Mouse (Mus musculus) kidney, postnatal 0 days (tissue): ENCODE data around the gene Bysl. TPM values are rescaled to one million over a fixed set of nuclear protein-coding genes. Genes with fewer than 3 reads are reported as not detected.

ENCODE experiments used
- ATAC-seq: fragments of 200-750 bp; cut with Nextera tagmentation; replicated peaks from 2 replicates; pipeline ENCODE4 v1.8.0; 2017; ENCODE audit warnings: low read depth, moderate number of reproducible peaks, moderate TSS enrichment, moderate library complexity; ENCODE audit not compliant: low FRiP score
- DNase-seq: peaks from one replicate; pipeline ENCODE4 v3.0.0-alpha.2; 2016; ENCODE audit warnings: low spot score
- H3K27ac ChIP-seq: fragments of 300-500 bp; sonication (generic); 2 replicates; pipeline ENCODE4 v1.5.1; 2014; ENCODE audit warnings: mild to moderate bottlenecking
- H3K27me3 ChIP-seq: fragments of 300-500 bp; sonication (generic); 2 replicates; pipeline ENCODE4 v1.6.1; 2014; ENCODE audit warnings: low read length, mixed read lengths; ENCODE audit not compliant: insufficient read depth
- H3K36me3 ChIP-seq: fragments of 300-500 bp; sonication (generic); 2 replicates; pipeline ENCODE4 v1.6.1; 2014; ENCODE audit warnings: low read length, mixed read lengths; ENCODE audit not compliant: insufficient read depth
- H3K4me1 ChIP-seq: fragments of 300-500 bp; sonication (generic); replicated peaks from 2 replicates; pipeline ENCODE4 v1.6.1; 2014; ENCODE audit warnings: antibody characterized with exemption, low read length, mixed read lengths; ENCODE audit not compliant: insufficient read depth
- H3K4me2 ChIP-seq: fragments of 300-500 bp; sonication (generic); 2 replicates; pipeline ENCODE4 v1.6.1; 2014; ENCODE audit warnings: mild to moderate bottlenecking, low read length, moderate library complexity, mixed read lengths
- H3K4me3 ChIP-seq: fragments of 300-500 bp; sonication (generic); replicated peaks from 2 replicates; pipeline ENCODE4 v1.5.1; 2014; ENCODE audit warnings: low read depth, low read length
- H3K9ac ChIP-seq: fragments of 300-500 bp; sonication (generic); 2 replicates; pipeline ENCODE4 v1.6.1; 2014; ENCODE audit warnings: low read depth, low read length
- H3K9me3 ChIP-seq: fragments of 300-500 bp; sonication (generic); replicated peaks from 2 replicates; pipeline ENCODE4 v1.6.1; 2016; ENCODE audit warnings: low read length, inconsistent platforms, mixed read lengths
- CTCF ChIP-seq: IDR thresholded peaks from 2 replicates; pipeline ENCODE4 v1.5.1; 2016; ENCODE audit warnings: antibody characterized with exemption, low read depth, mild to moderate bottlenecking, moderate library complexity
- WGBS: fragments of 180-500 bp; shearing (Covaris S2); extraction: QIAGEN DNeasy Blood & Tissue Kit; methylation state at CpG from one replicate; pipeline ENCODE4 v1.1.7; 2014; 5-methylcytosine and 5-hydroxymethylcytosine counted together
- polyA plus RNA-seq: library from polyadenylated mRNA; unstranded; fragments of >200 nt; fragmentation: Nextera tagmentation; extraction: Ambion mirVana; gene quantifications from 2 replicates; pipeline ENCODE4 v1.2.1, GENCODE M21; 2015

Gene Bysl
- polyA plus RNA-seq, 1 experiment from 2014 or later: 14.7 TPM

DNA sequence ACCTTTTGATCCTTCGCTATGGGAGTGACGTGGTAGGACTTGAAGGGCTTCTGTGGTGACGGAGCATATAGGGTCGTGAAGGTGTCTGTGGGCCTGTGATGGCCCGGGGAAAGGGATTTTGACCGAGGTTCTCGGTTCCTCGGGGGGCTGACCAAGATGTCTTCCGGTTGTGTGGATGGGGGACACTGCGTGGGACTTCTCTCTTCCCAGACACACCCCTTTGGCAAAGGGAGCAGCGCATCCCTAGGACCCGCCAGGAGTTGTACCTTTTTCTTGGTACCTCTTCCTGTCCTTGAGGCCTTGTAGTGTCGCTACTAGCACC, 330 bp upstream of the Bysl start:
- Histone ChIP-seq H3K9ac (peak overlapping the region; percentile 84), H3K27me3 (no peaks in the 10 kb centered on the region), H3K4me1 (0 out of 2 replicates have a peak, but pooled peaks cover 16% of the 10 kb centered on the region), H3K27ac (peak overlapping the region; percentile 85; the same call in 1 of the 2 replicates), H3K9me3 (no peaks in the 10 kb centered on the region), H3K4me2 (peak overlapping the region; percentile 92), H3K4me3 (peak overlapping the region; percentile 87), H3K36me3 (peaks cover 21% of the 10 kb centered on the region; the same call in 1 of the 2 replicates)
- TF ChIP-seq CTCF: no peak
- DNase-seq: no peak
- ATAC-seq: no peak
- WGBS: 2% methylated on average over 13 of the region's 13 CpGs

DNA sequence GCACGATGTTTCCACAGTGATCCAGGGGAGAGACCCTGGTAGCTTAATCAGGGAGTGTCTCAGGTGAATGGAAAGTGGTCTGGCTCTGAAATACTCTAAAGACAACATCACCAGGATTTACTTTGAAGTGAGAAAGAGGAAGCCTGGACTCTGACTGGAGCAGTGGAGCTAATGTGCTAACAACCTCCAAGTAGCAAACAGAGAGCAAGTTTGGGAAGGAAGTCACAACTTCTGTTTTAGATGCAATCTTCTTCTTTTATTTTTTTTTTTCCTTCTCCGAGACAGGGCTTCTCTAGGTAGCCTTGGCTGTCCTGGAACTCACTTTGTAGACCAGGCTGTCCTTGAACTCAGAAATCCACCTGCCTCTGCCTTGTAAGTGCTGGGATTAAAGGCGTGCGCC, 2.1 kb downstream of the Bysl start:
- H3K9me3 ChIP-seq: no peaks in the 10 kb centered on the region
- H3K27ac ChIP-seq: no peak overlapping the region
- H3K4me1 ChIP-seq: 0 out of 2 replicates have a peak, but pooled peaks cover 16% of the 10 kb centered on the region
- no peaks in the 10 kb centered on the region for H3K27me3 ChIP-seq
- 0 out of 2 replicates have a peak, but pooled peaks cover 17% of the 10 kb centered on the region for H3K36me3 ChIP-seq
- WGBS: 90% methylated on average over 4 of the region's 4 CpGs
- H3K4me3 ChIP-seq: no peak overlapping the region
- H3K4me2 ChIP-seq: no peak overlapping the region
- ATAC-seq: no peak
- no peak for TF ChIP-seq CTCF
- H3K9ac ChIP-seq: no peak overlapping the region
- DNase-seq: no peak

DNA sequence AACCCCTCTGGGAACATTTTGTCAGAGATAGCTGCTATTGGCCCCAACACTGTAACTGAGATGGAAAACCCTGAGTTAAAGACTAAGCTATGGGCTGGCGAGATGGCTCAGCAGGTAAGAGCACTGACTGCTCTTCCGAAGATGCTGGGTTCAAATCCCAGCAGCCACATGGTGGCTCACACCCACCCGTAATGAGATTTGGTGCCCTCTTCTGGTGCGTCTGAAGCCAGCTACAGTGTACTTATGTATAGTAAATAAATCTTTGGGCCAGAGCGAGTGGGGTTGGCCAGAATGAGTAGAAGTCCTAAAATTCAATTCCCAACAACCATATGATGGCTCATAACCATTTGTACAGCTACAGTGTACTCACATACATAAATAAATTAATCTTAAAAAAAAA, 5.1 kb downstream of the Bysl start:
- peak; percentile 62 for TF ChIP-seq CTCF
- WGBS: 74% methylated on average over 5 of the region's 5 CpGs
- Histone ChIP-seq H3K4me1 (0 out of 2 replicates have a peak, but pooled peaks cover 10% of the 10 kb centered on the region), H3K9ac (no peak overlapping the region), H3K9me3 (no peaks in the 10 kb centered on the region), H3K4me2 (no peak overlapping the region), H3K27ac (no peak overlapping the region), H3K36me3 (peaks cover 39% of the 10 kb centered on the region), H3K4me3 (no peak overlapping the region), H3K27me3 (no peaks in the 10 kb centered on the region)
- DNase-seq (no peak), ATAC-seq (no peak)

DNA sequence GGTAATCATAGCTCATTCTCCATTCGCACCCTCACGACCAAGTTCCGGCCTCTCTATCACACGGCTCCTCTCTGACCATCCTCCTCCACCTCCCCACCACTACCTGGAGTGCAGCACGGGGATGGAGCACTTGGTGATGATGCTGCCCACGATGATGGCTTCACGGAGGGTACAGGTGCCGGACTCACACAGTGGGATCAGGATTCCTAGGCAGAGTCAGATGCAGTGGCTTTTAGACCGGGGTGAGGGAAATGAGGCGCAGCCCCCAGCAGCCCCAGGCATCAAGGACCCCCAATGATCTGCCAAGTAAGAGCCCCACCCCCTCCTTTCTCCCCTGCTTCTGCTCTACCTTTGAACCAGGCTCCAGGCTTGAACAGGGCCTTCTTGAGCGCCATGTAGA, 9.0 kb downstream of the Bysl start:
- WGBS: 87% methylated on average over 11 of the region's 11 CpGs
- Histone ChIP-seq H3K4me1 (peaks cover 6% of the 10 kb centered on the region; the same call in 1 of the 2 replicates), H3K4me3 (no peak overlapping the region)

DNA sequence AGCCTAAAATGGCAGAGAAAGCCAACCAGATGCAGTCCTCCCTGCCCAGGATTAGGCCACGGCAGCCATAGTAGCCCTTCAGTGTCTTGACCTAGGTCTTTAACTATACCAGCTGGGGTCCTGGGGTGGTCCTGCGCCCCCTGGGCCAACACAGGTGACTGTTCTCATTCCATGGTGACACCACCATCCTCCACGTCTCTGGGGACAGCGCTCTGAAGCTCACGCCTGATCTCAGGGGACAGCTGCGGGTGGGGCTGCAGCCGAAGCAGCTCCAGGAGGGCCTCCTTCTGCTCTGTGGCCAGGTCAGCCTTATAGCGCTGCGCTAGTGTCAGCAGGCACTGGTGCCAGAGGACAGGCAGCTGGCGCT, 9.9 kb downstream of the Bysl start:
- Histone ChIP-seq H3K9me3 (no peaks in the 10 kb centered on the region), H3K27ac (no peak overlapping the region), H3K36me3 (peaks cover 43% of the 10 kb centered on the region), H3K4me3 (no peak overlapping the region), H3K4me2 (no peak overlapping the region), H3K27me3 (no peaks in the 10 kb centered on the region), H3K4me1 (peaks cover 15% of the 10 kb centered on the region; the same call in 1 of the 2 replicates), H3K9ac (no peak overlapping the region)
- TF ChIP-seq CTCF: no peak
- ATAC-seq (no peak), DNase-seq (no peak)
- 85% methylated on average over 10 of the region's 10 CpGs for WGBS

More for the DNA sequence above, 9.0 kb downstream of the Bysl start:
- no peaks in the 10 kb centered on the region for H3K27me3 ChIP-seq
- ATAC-seq (no peak), DNase-seq (no peak)
- no peaks in the 10 kb centered on the region for H3K9me3 ChIP-seq
- no peak for TF ChIP-seq CTCF
- H3K9ac ChIP-seq: no peak overlapping the region
- H3K27ac ChIP-seq: no peak overlapping the region
- no peak overlapping the region for H3K4me2 ChIP-seq
- peaks cover 50% of the 10 kb centered on the region for H3K36me3 ChIP-seq

DNA sequence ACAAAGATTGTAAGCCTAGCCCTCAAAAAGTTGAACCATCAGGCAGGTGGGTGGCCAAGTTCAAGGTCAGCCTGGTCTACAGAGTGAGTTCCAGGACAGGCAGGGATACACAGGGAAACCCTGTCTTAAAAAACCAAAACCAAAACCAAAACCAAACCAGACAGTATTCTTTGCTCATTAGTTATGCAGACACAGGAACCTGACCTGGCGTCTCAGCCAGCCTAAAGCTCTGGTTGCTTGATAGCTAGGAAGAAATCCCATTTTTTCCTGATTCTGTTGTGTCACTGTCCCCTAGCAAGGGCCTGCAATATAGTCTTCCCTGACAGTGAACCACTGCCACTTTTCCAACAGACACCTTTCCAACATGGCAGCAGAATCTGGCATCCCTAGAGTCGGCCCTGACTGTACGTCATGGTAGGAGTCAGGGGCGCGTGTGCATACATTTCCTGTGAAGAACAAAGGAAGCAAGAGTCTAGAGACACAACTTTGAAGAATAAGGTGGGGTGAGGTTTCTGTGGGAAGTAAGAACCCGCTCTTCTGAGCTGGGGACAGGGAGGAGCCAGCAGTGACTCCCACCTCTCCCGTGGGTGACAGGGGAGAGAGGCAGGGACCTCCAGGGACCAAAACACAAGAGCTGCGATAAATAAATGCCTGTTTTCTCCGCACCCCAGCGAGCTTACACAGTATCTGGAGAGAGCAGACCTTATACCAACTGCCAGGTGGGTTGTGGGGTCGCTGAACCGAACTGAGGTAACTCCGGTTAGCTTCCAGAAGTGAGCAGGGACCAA, 10.5 kb downstream of the Bysl start:
- peaks cover 21% of the 10 kb centered on the region; the same call in 1 of the 2 replicates for H3K4me1 ChIP-seq
- no peak overlapping the region for H3K4me2 ChIP-seq
- no peaks in the 10 kb centered on the region for H3K27me3 ChIP-seq
- H3K4me3 ChIP-seq: no peak overlapping the region
- TF ChIP-seq CTCF: no peak
- 74% methylated on average over 13 of the region's 13 CpGs for WGBS
- H3K36me3 ChIP-seq: peaks cover 43% of the 10 kb centered on the region
- H3K9ac ChIP-seq: no peak overlapping the region
- H3K9me3 ChIP-seq: no peaks in the 10 kb centered on the region
- H3K27ac ChIP-seq: no peak overlapping the region; the same call in 1 of the 2 replicates
- ATAC-seq: no peak
- DNase-seq: no peak
